Mouse (Mus musculus): ENCODE data around the gene Fam129b. TPM values are rescaled to one million over a fixed set of nuclear protein-coding genes. Genes with fewer than 3 reads are reported as not detected.

Gene Fam129b
- total and polyA plus RNA-seq, 3 experiments = 0.26 to 0.55 (median 0.50) TPM

DNA sequence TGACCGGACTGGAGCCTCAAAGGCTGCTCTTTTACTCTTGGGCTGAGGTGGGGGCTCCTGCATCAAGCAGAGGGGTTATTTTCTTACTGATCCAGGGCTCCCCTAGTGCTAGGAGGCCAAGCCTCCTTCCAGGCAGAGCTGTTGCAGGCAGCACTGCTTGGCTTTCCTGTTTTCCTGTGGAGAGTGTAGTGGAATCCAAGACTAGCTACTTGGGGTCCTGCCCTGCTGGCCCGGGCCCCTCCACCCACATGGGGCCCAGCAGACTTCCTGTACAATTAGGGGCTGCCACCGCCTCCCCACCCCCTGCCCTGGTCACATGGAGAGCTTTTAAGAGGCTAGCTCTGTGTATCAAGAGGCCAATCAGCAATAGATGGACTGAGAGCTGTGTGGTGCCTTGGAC is 12.6 kb downstream of the Fam129b start:
- in situ Hi-C loops (cut with MboI; ENCODE audit: low pct_ligation_motif_present, low pct_unique_long_range_greater_than_20kb, low sequenced_read_pairs) = no loop called here
- H3K36me3 ChIP-seq (replicated peaks in 1 of 2; ENCODE audit: control insufficient read depth in 1 of 2, insufficient read depth in 1 of 2, low read length in 1 of 2) = no peaks in the 10 kb centered on the region
- no peaks in the 10 kb centered on the region for H3K9me3 ChIP-seq (replicated peaks; ENCODE audit: low read length)
- DNase-seq (ENCODE audit: extremely low read depth) = no peak
- no peak overlapping the region for H3K9ac ChIP-seq (ENCODE audit: insufficient read depth, low read depth)
- TF ChIP-seq CHD2 (IDR thresholded peaks at IDR 0.05; ENCODE audit: low read length) = no peak
- no peak for TF ChIP-seq CTCF (conservative IDR thresholded peaks at IDR 0.05 in 1 of 2, IDR thresholded peaks at IDR 0.05 in 1 of 2; ENCODE audit: low read depth in 2 of 2, low read length in 2 of 2)
- TF ChIP-seq UBTF (IDR thresholded peaks at IDR 0.05; ENCODE audit: low read depth, low read length) = no peak
- TF ChIP-seq ZC3H11A (IDR thresholded peaks at IDR 0.05; ENCODE audit: low read depth, low read length) = no peak
- no peak for TF ChIP-seq MEF2A (IDR thresholded peaks at IDR 0.05; ENCODE audit: borderline replicate concordance, low read depth, low read length)
- no peak for TF ChIP-seq CHD1 (IDR thresholded peaks at IDR 0.05; ENCODE audit: low read depth, low read length)
- no peak for TF ChIP-seq ZMIZ1 (IDR thresholded peaks at IDR 0.05; ENCODE audit: low read depth, low read length)
- H3K27me3 ChIP-seq (replicated peaks) = peaks cover 2% of the 10 kb centered on the region
- no peak overlapping the region for H3K4me2 ChIP-seq (ENCODE audit: insufficient read depth, low read depth, poor library complexity, severe bottlenecking)
- H3K27ac ChIP-seq (ENCODE audit: insufficient read depth, low read depth) = no peak overlapping the region
- H3K79me2 ChIP-seq (replicated peaks; ENCODE audit: control insufficient read depth, extremely low read depth, insufficient read depth, poor library complexity, severe bottlenecking) = no peaks in the 10 kb centered on the region
- peaks cover 0 to 18% of the 10 kb centered on the region in 2 experiments; a peak in 2 of 4 replicates for H3K4me1 ChIP-seq (ENCODE audit: control insufficient read depth in 1 of 2, insufficient read depth in 2 of 2)
- no peak overlapping the region for H3K4me3 ChIP-seq (replicated peaks in 1 of 3; ENCODE audit: low read depth in 2 of 3, low read length in 2 of 3, poor library complexity in 1 of 3)
- dilution Hi-C loops (cut with MboI; ENCODE audit: extremely low pct_ligation_motif_present, extremely low pct_unique_long_range_greater_than_20kb, low sequenced_read_pairs) = no loop called here

DNA sequence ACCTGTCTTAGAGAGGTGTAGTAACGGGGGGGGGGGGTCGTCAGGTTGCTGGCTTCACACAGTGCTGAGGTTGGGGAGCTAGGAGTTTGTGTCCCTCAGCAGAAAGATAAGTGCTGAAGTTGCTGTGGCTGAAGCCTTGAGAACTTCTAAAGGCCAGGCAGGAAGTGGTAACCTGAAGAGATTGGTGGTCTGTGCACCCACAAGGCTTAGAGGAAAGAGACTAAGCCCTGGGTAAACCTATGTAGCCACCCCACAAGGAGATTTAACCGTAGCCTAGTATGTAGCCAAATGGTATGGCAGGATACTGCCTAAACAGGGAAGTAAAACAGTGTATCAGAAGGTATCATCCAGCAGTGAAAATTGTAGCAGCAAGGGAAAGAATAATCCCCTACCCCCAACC is 14.4 kb downstream of the Fam129b start:
- no peaks in the 10 kb centered on the region for H3K9me3 ChIP-seq (replicated peaks; ENCODE audit: low read length)
- peaks cover 5 to 31% of the 10 kb centered on the region in 2 experiments; a peak in 3 of 4 replicates for H3K4me1 ChIP-seq (ENCODE audit: control insufficient read depth in 1 of 2, insufficient read depth in 2 of 2)
- no peak for DNase-seq (ENCODE audit: extremely low read depth)
- H3K27ac ChIP-seq (ENCODE audit: insufficient read depth, low read depth) = no peak overlapping the region
- in situ Hi-C loops (cut with MboI; ENCODE audit: low pct_ligation_motif_present, low pct_unique_long_range_greater_than_20kb, low sequenced_read_pairs) (no loop called here), dilution Hi-C loops (cut with MboI; ENCODE audit: extremely low pct_ligation_motif_present, extremely low pct_unique_long_range_greater_than_20kb, low sequenced_read_pairs) (no loop called here)
- no peaks in the 10 kb centered on the region for H3K36me3 ChIP-seq (replicated peaks in 1 of 2; ENCODE audit: control insufficient read depth in 1 of 2, insufficient read depth in 1 of 2, low read length in 1 of 2)
- H3K27me3 ChIP-seq (replicated peaks) = peaks cover 2% of the 10 kb centered on the region
- no peak overlapping the region for H3K4me2 ChIP-seq (ENCODE audit: insufficient read depth, low read depth, poor library complexity, severe bottlenecking)
- no peak for TF ChIP-seq TCF12 (IDR thresholded peaks at IDR 0.05; ENCODE audit: low read depth, low read length)
- no peaks in the 10 kb centered on the region for H3K79me2 ChIP-seq (replicated peaks; ENCODE audit: control insufficient read depth, extremely low read depth, insufficient read depth, poor library complexity, severe bottlenecking)
- H3K9ac ChIP-seq (ENCODE audit: insufficient read depth, low read depth) = no peak overlapping the region
- H3K4me3 ChIP-seq (replicated peaks in 1 of 3; ENCODE audit: low read depth in 2 of 3, low read length in 2 of 3, poor library complexity in 1 of 3) = no peak overlapping the region

DNA sequence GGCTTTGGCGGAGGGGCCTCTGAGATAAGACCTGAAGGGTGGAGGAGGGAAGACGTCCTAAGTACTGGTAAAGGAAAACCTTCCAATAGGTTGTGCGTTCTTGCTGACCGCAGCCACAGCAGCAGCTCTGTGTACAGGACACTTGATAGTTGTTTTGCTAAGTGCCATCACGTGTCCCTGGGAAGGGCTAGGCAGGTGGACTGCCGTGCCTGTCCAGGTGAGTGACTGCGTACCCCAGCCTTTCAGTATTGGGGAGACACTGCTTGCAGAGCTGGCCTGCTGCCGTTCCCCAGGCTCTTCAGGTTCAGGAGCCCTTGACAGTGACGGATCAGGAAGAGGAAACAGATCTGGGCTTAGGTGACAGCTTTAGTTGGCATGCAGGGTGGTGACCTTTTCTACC is 15.4 kb downstream of the Fam129b start:
- no peak for DNase-seq (ENCODE audit: extremely low read depth)
- Histone ChIP-seq H3K27ac (ENCODE audit: insufficient read depth, low read depth) (no peak overlapping the region), H3K79me2 (replicated peaks; ENCODE audit: control insufficient read depth, extremely low read depth, insufficient read depth, poor library complexity, severe bottlenecking) (no peaks in the 10 kb centered on the region), H3K4me1 (ENCODE audit: control insufficient read depth in 1 of 2, insufficient read depth in 2 of 2) (peaks cover 5 to 39% of the 10 kb centered on the region in 2 experiments; a peak in 3 of 4 replicates), H3K4me2 (ENCODE audit: insufficient read depth, low read depth, poor library complexity, severe bottlenecking) (no peak overlapping the region), H3K9me3 (replicated peaks; ENCODE audit: low read length) (no peaks in the 10 kb centered on the region), H3K36me3 (replicated peaks in 1 of 2; ENCODE audit: control insufficient read depth in 1 of 2, insufficient read depth in 1 of 2, low read length in 1 of 2) (no peaks in the 10 kb centered on the region), H3K4me3 (replicated peaks in 1 of 3; ENCODE audit: low read depth in 2 of 3, low read length in 2 of 3, poor library complexity in 1 of 3) (no peak overlapping the region), H3K27me3 (replicated peaks) (peaks cover 2% of the 10 kb centered on the region), H3K9ac (ENCODE audit: insufficient read depth, low read depth) (no peak overlapping the region)
- no peak for TF ChIP-seq IRF4 (IDR thresholded peaks at IDR 0.05; ENCODE audit: low read depth, low read length)
- no peak for TF ChIP-seq USF1 (IDR thresholded peaks at IDR 0.05; ENCODE audit: low read depth, low read length)
- no peak for TF ChIP-seq KAT2A (IDR thresholded peaks at IDR 0.05; ENCODE audit: insufficient replicate concordance, low read length)
- in situ Hi-C loops (cut with MboI; ENCODE audit: low pct_ligation_motif_present, low pct_unique_long_range_greater_than_20kb, low sequenced_read_pairs) (no loop called here), dilution Hi-C loops (cut with MboI; ENCODE audit: extremely low pct_ligation_motif_present, extremely low pct_unique_long_range_greater_than_20kb, low sequenced_read_pairs) (no loop called here)
